Mouse (Mus musculus): ENCODE results near the gene Ldb3.

DNA sequence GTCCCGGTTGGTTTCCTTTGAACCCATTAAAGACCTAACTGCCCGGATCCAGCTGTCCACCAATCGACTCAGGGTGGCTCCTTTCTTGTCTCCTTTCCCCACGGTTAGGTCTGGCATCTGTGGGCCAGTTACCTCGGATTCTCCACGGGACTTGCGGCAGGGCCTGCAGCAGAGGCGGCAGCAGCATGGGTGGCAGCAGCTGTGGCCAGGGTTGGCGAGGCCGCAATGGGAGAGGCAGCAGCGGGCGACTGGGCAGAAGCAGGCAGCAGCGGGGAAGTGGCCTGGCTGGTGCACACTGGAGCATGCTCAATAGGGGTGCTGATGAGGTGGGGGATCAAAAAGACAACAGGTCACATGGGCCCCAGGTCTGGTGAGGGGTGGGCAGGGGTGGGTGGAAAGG is 33.3 kb downstream of the Ldb3 start:
- TF ChIP-seq POLR2A (IDR thresholded peaks at IDR 0.05; ENCODE audit: low read depth, low read length) (no peak), CTCF (IDR thresholded peaks at IDR 0.05; ENCODE audit: extremely low read depth, insufficient read length, insufficient replicate concordance, low read depth, low read length) (no peak)

Measured in small intestine, adult 2 months (tissue).